Mouse (Mus musculus) cerebellum, adult 11-12 months (tissue): ENCODE results near the gene Slamf8.

Experiments used
- DNase-seq: peaks from one replicate; pipeline ENCODE4 v3.0.0; 2022

The Slamf8 gene

GRCm38 (mm10) chr1:172590385-172590784 lies at the start of gene Slamf8:
Slamf8 (minus strand) TSS chr1:172590568.
- no peak for DNase-seq

GRCm38 (mm10) chr1:172638781-172639180 lies 48.4 kb upstream of the Slamf8 start:
- no peak for DNase-seq

GRCm38 (mm10) chr1:172637801-172638200 lies 47.4 kb upstream of the Slamf8 start:
- DNase-seq, result no peak

- no peak for DNase-seq
Observed at GRCm38 (mm10) chr1:172636266-172636665, 45.9 kb upstream of the Slamf8 start.

- no peak for DNase-seq
Observed at GRCm38 (mm10) chr1:172635258-172635657, 44.9 kb upstream of the Slamf8 start.

GRCm38 (mm10) chr1:172634136-172634535 lies 43.8 kb upstream of the Slamf8 start:
- no peak for DNase-seq

- peak; percentile 98 for DNase-seq
Observed at GRCm38 (mm10) chr1:172632451-172633326, 42.3 kb upstream of the Slamf8 start, which contains the start of gene Dusp23. Dusp23 (minus strand) TSS chr1:172632962.

GRCm38 (mm10) chr1:172631721-172632120 lies 41.4 kb upstream of the Slamf8 start:
- peak; percentile 36 for DNase-seq

GRCm38 (mm10) chr1:172629831-172630230 lies 39.5 kb upstream of the Slamf8 start:
- no peak for DNase-seq

- DNase-seq, result no peak
Observed at GRCm38 (mm10) chr1:172626306-172626705, 35.9 kb upstream of the Slamf8 start.

GRCm38 (mm10) chr1:172624081-172624480 lies 33.7 kb upstream of the Slamf8 start:
- DNase-seq, result no peak

- DNase-seq, result no peak
Observed at GRCm38 (mm10) chr1:172623599-172623998, 33.2 kb upstream of the Slamf8 start.

GRCm38 (mm10) chr1:172619235-172619634 lies 28.9 kb upstream of the Slamf8 start:
- peak; percentile 47 for DNase-seq

GRCm38 (mm10) chr1:172618141-172618540 lies 27.8 kb upstream of the Slamf8 start:
- no peak for DNase-seq

- no peak for DNase-seq
Observed at GRCm38 (mm10) chr1:172617365-172618076, 27.2 kb upstream of the Slamf8 start.

- DNase-seq, result no peak
Observed at GRCm38 (mm10) chr1:172616537-172617300, 26.4 kb upstream of the Slamf8 start.

- no peak for DNase-seq
Observed at GRCm38 (mm10) chr1:172615412-172615811, 25.0 kb upstream of the Slamf8 start.

GRCm38 (mm10) chr1:172614654-172615053 lies 24.3 kb upstream of the Slamf8 start:
- no peak for DNase-seq

GRCm38 (mm10) chr1:172612745-172613144 lies 22.4 kb upstream of the Slamf8 start:
- DNase-seq, result no peak

- no peak for DNase-seq
Observed at GRCm38 (mm10) chr1:172611304-172611703, 20.9 kb upstream of the Slamf8 start.

GRCm38 (mm10) chr1:172602326-172602725 lies 12.0 kb upstream of the Slamf8 start, which contains the start of gene Fcrl6:
Fcrl6 (minus strand) TSS chr1:172602551.
- DNase-seq, result no peak

GRCm38 (mm10) chr1:172594495-172594894 lies 4.1 kb upstream of the Slamf8 start:
- no peak for DNase-seq

GRCm38 (mm10) chr1:172593956-172594355 lies 3.6 kb upstream of the Slamf8 start:
- DNase-seq, result no peak
